Mouse (Mus musculus) B cell, adult 2 months (primary cell): ENCODE results near the gene Znrd1as.

Experiments
- DNase-seq, 2 experiments: peaks; one replicate each; pipeline ENCODE4 v3.0.0; 2022

Znrd1as gene

GRCm38 (mm10) chr17:36957999-36958743, at the start of gene Znrd1as, which contains the start of gene Znrd1:
Gene Znrd1as, plus strand, starts transcription at chr17:36958592.
Gene Znrd1, minus strand, starts transcription at chr17:36958559.
- peak; percentile 87 to 88 for DNase-seq

DNA sequence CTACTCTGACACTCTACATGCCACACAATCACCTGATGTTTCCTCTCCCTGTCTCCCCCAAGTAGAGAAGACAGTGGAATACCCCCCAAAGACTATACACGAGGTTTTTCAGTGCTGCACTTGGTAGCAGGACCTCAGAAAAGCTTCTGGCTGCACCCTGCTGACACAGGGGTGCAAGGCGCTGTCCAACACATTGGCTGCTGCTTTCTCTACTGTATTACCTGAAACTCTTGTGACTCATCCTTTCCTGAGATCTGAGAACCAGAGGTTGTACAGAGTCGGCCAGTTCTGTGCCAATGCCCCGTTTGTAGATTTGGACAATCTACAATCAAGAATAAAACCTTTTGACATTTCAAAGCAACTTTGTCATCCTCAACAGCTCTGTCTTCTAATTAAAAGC, 48.6 kb upstream of the Znrd1as start:
- DNase-seq = no peak

DNA sequence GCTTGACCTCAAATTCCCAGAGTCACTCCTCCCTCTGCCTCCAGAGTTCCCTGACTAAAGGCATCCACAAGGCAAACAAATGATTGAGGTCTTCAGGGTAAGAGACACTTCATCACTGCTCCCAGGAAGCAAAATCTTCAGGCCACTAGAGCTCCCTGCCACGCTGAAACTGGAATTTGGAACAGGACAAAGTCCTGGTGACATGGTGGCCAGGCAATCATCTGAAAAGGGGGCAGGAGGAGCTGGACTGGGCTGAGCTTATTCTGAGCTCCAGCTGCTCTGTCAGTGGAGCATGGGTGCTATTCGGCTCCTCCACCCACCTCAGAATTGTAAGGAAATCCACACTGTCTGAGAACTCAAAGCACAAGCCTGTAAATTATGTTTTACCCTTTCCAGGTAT, 46.4 kb upstream of the Znrd1as start:
- DNase-seq = no peak

DNA sequence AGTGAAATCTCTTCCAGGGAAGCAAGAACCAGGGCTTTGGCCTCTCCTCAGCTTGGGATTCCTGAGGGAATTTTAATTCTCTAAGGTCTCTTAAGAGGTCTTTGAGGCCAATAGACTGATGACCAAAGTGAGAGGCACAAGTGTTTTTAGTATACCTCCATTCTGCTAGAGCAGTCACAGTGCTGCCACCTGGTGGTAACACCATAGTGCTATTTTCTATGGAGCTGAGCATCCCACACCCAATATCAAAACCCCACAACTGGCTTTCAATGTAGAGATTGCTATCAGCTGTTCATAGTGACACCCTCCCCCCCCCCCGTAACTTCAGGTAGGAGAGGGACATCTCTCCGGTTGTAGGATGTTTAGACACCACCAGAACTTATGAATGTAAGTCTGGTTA, 44.3 kb upstream of the Znrd1as start:
- DNase-seq = peak; percentile 81 to 85

GRCm38 (mm10) chr17:36915076-36915475, 43.3 kb upstream of the Znrd1as start:
- DNase-seq = peak; percentile 72 to 75

GRCm38 (mm10) chr17:36920239-36920638, 38.2 kb upstream of the Znrd1as start:
- DNase-seq = no peak

GRCm38 (mm10) chr17:36922715-36923114, 35.7 kb upstream of the Znrd1as start:
- no peak for DNase-seq

DNA sequence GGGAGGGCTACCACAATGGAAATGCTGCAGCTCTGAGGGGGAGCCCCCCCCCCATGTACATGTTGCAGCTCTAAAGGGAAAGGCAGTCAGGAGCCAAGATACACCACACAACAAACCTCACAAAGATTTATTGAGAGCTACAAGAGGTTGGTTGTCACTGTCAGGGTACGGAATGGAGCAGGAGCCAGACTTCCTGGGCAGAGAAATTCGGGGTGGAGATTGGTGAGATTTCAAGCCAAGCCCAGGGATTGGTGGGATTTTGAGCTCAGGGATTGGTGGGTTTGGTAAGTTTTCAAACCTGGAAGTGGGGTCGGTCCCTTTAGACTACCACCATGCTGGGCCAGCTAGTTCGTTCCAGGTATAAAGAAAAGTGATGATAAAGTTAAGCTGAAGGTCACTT, 34.9 kb upstream of the Znrd1as start:
- DNase-seq = no peak

DNA sequence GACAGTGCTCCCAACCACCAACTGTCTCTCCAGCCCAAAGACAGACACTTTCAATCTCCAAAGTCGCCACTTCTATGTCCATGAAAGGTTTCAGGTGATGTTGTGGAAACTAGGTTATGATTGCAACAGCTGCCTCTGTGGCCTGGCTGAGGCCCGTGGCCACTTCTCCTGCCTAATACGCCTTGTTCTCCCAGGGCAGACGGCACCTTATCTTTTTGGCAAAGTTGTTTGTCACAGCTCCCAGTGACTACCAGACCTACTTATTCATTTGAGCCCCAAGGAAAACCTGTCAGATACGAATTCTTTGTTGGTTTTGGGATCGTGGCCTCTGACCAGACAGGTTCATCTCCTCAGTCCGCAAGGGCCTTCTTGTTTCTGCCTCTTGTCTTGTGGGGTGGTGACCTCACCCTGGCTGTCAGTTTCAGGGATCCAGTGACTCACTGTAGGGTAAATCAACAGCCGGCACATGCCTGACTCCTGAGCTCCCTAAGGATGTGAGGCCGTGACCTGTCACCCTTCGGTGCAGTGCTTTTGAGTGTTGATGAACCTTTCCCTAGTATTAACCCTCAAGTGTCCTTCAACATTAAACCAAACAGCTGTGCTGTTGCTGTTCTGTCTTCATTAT, 30.8 kb upstream of the Znrd1as start:
- DNase-seq = no peak

- no peak for DNase-seq
Observed at GRCm38 (mm10) chr17:36929236-36929932, 29.0 kb upstream of the Znrd1as start.

GRCm38 (mm10) chr17:36930233-36930632, 28.2 kb upstream of the Znrd1as start:
- DNase-seq = no peak

DNA sequence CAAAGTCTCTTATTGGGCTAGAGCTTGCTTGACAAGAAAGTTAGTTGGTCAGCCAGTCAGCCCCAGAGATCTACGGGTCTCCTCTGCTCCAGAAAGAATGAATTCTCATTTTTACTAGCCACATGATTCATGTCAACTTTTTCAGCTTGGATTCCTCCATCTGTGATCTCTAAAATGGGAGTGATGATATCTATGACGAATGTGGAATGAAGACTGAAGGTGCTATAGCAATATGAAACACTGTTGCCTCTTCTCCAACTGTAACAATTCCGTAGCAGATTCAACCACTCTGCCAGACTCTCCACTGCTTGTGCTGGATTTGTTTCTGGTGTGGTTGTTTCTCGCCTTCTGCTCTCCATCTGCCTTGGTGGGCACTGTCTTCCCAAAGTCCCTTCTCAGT, 27.3 kb upstream of the Znrd1as start:
- no peak for DNase-seq

- no peak for DNase-seq
Observed at GRCm38 (mm10) chr17:36931806-36932205, 26.6 kb upstream of the Znrd1as start.

GRCm38 (mm10) chr17:36938056-36938455, 20.3 kb upstream of the Znrd1as start:
- DNase-seq = no peak

- DNase-seq = peak; percentile 23 to 34
Observed at GRCm38 (mm10) chr17:36942391-36942790, 16.0 kb upstream of the Znrd1as start.

DNA sequence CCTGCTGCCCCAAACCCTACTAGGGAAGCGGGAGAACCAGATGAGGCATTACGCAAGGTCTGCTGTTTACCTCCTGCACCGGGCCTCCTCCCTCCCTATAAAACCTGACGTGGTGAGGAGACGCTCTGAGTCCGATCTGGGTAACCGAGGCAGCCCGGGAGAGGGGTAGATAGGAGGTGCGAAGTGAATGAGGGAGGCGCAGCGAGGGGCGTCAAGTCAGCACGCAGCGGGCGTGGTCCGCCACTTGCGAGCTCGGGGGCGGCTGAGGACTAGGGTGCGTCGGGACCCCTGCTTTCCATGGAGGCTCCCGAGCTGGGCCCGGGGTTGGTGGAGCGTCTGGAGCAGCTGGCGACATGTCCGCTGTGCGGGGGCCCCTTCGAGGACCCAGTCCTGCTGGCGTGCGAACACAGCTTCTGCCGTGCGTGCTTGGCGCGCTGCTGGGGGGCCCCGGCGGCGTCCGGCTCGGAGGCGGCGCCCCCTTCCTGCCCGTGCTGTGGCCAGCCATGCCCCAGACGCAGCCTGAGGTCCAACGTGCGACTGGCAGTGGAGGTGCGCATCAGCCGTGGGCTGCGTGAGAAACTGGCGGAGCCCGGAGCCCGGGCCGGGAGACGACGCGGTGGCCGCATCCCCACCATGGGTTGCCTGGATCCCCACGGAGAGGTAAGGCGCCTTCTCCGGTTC, 15.5 kb upstream of the Znrd1as start, which contains the start of gene Rnf39:
Gene Rnf39, plus strand, starts transcription at position 128 of the 681 bp plus-strand sequence.
- peak in 1 of 2 experiments; percentile 17 for DNase-seq

GRCm38 (mm10) chr17:36943691-36944090, 14.7 kb upstream of the Znrd1as start:
- no peak for DNase-seq

- DNase-seq = no peak
Observed at GRCm38 (mm10) chr17:36944121-36944775, 14.1 kb upstream of the Znrd1as start.

- DNase-seq = peak; percentile 36 to 37
Observed at GRCm38 (mm10) chr17:36947051-36947819, 11.2 kb upstream of the Znrd1as start.

- DNase-seq = no peak
Observed at GRCm38 (mm10) chr17:36948286-36948685, 10.1 kb upstream of the Znrd1as start.

DNA sequence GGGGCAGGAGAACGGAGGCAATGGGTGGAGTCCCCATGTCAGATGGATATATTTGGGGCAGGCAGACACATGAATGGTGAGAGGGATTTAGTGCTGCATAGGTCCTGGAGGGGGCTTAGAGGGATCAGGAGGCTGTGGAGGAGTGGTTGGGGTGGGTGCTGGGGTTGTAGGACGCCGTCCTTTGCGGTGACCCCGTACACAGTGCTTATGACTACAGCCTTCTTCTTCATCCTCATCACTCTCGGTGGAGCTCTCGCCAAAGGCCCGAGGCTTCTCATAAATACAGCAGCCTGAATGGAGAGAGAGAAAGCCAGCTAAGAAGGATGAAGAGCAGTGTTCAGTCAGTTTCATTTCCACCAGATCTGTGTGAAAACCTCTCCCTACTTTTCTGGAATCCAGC, 9.1 kb upstream of the Znrd1as start:
- DNase-seq = no peak
